Mouse (Mus musculus) ES-E14 (cell line): ENCODE results near the gene Dstn.

Experiments used
- MAFK ChIP-seq: IDR thresholded peaks from 2 replicates; pipeline ENCODE4 v1.6.1; 2014; ENCODE audit warnings: mild to moderate bottlenecking, low read depth, low read length, inconsistent platforms; ENCODE audit not compliant: insufficient read depth
- ZC3H11A ChIP-seq: IDR thresholded peaks from 2 replicates; pipeline ENCODE4 v1.6.1; 2012; ENCODE audit warnings: low read depth, mild to moderate bottlenecking, inconsistent platforms, low read length, borderline replicate concordance

DNA sequence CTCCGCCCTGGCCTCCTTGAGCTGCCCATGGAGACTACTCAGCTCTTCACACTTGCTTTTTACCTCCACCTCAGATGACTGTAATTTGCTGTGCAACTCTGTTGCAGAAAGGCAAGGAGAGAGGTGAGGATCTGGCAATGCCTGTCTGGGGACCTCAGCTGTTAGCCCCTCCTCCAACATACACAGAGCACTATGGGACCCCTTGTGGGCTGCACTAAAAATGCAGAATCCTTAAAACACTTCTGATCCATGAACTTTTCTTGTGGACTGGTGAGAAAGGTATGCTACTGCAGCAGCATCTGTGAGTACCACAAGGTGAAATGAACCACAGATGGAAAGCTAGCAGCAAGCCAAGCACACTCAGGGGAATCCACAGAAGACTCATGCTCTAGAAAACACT, 48.2 kb downstream of the Dstn start:
- no peak for TF ChIP-seq MAFK
- TF ChIP-seq ZC3H11A, result no peak
